Mouse (Mus musculus): ENCODE data around the gene Bicra.

GRCm38 (mm10) chr7:15993152-15993551, 54.6 kb downstream of the Bicra start:
- TF ChIP-seq EP300 (IDR thresholded peaks at IDR 0.05; ENCODE audit: low read depth) (no peak), CTCF (IDR thresholded peaks at IDR 0.05; ENCODE audit: low read depth) (no peak)

Data from liver, embryonic 14.5 days (tissue).